8 mouse cellular contexts compared by ENCODE assay signal in genomic region chr17:45735382-45736310, GRCm38 (mm10). TPM values are rescaled to one million over a fixed set of nuclear protein-coding genes. Genes with fewer than 3 reads are reported as not detected.
A peak's percentile ranks its signal among the peaks of the same experiment; 100 is the strongest.
DNase-seq lines count a peak whose midpoint lies in the region; ATAC-seq and TF ChIP-seq lines count a peak whose summit lies in the region.

No protein-coding gene starts in this region.

- intact Hi-C loops in heart, postnatal 10 days (cut with DNase I), result loop anchor here (1.0 to 10.0 kb wide), 4 partner anchors 77 to 429 kb away; partner anchors contain the start of genes Gtpbp2 and Vegfa

- H3K9me3 ChIP-seq in ES-E14 (ENCODE audit: control insufficient read depth, insufficient read depth, low read depth, low read length), result no peaks in the 10 kb centered on the region
- no peaks in the 10 kb centered on the region for H3K9me3 ChIP-seq in forebrain, embryonic 14.5 days (replicated peaks; ENCODE audit: control insufficient read depth, low read length)
- H3K9me3 ChIP-seq in lung, postnatal 0 days (ENCODE audit: low read length), result no peaks in the 10 kb centered on the region

- H3K4me3 ChIP-seq in ES-E14 (ENCODE audit: insufficient read depth in 1 of 2, low read depth in 1 of 2, low read length in 2 of 2, poor library complexity in 1 of 2, severe bottlenecking in 1 of 2), result peak overlapping the region; percentile 58 to 76
- H3K4me3 ChIP-seq in forebrain, embryonic 14.5 days (ENCODE audit: low read depth, low read length), result peak overlapping the region; percentile 40
- peak overlapping the region; percentile 81 for H3K4me3 ChIP-seq in layer of hippocampus, adult 2 months
- H3K4me3 ChIP-seq in lung, postnatal 0 days (ENCODE audit: low read depth, low read length), result peak overlapping the region; percentile 57; the same call in 1 of the 2 replicates

- no peaks in the 10 kb centered on the region for H3K27me3 ChIP-seq in forebrain, embryonic 14.5 days (replicated peaks; ENCODE audit: control insufficient read depth, insufficient read depth, low read length)
- H3K27me3 ChIP-seq in lung, postnatal 0 days (replicated peaks; ENCODE audit: insufficient read depth, low read length), result 0 out of 2 replicates have a peak, but pooled peaks cover 3% of the 10 kb centered on the region

- in situ Hi-C loops in ES-E14 (cut with MboI; ENCODE audit: low sequenced_read_pairs in 2 of 2, unreplicated experiment in 2 of 2), result no loop called here

- H3K27ac ChIP-seq in ES-E14 (ENCODE audit: insufficient read depth, low read depth, low read length, poor library complexity, severe bottlenecking), result peak overlapping the region; percentile 75
- peak overlapping the region; percentile 79 for H3K27ac ChIP-seq in forebrain, embryonic 14.5 days (ENCODE audit: low read depth, low read length)
- peak overlapping the region; percentile 98 for H3K27ac ChIP-seq in layer of hippocampus, adult 2 months
- peak overlapping the region; percentile 68; the same call in 1 of the 2 replicates for H3K27ac ChIP-seq in lung, postnatal 0 days (ENCODE audit: low read length)

- H3K9ac ChIP-seq in ES-E14 (ENCODE audit: insufficient read depth, low read depth, low read length, poor library complexity, severe bottlenecking), result peak overlapping the region; percentile 88
- H3K9ac ChIP-seq in forebrain, embryonic 14.5 days (ENCODE audit: low read length), result peak overlapping the region; percentile 69
- H3K9ac ChIP-seq in lung, postnatal 0 days (replicated peaks; ENCODE audit: low read depth), result no peak overlapping the region

- TF ChIP-seq EP300 in lung, postnatal 0 days (IDR thresholded peaks at IDR 0.05), result no peak

- no peaks in the 10 kb centered on the region for H3K36me3 ChIP-seq in ES-E14 (ENCODE audit: control insufficient read depth, insufficient read depth, low read length, poor library complexity, severe bottlenecking)
- no peaks in the 10 kb centered on the region for H3K36me3 ChIP-seq in forebrain, embryonic 14.5 days (ENCODE audit: control insufficient read depth, insufficient read depth, low read length)
- H3K36me3 ChIP-seq in lung, postnatal 0 days (ENCODE audit: insufficient read depth, low read length), result no peaks in the 10 kb centered on the region

- ATAC-seq in cerebellum, adult (ENCODE audit: insufficient number of reproducible peaks, low FRiP score, low TSS enrichment), result 0 out of 2 replicates have a peak, but pooled peaks have one; percentile 32
- ATAC-seq in forebrain, embryonic 14.5 days, result peak; percentile 33
- ATAC-seq in lung, postnatal 0 days, result peak; percentile 37

- peak overlapping the region; percentile 55 for H3K4me2 ChIP-seq in forebrain, embryonic 14.5 days (ENCODE audit: low read length)
- H3K4me2 ChIP-seq in lung, postnatal 0 days (replicated peaks; ENCODE audit: low read depth, low read length), result peak overlapping the region; percentile 88

- H3K4me1 ChIP-seq in ES-E14 (ENCODE audit: control insufficient read depth in 2 of 2, insufficient read depth in 2 of 2, low read length in 2 of 2, poor library complexity in 1 of 2), result peaks cover 4 to 29% of the 10 kb centered on the region in 2 experiments; a peak in 3 of 4 replicates
- H3K4me1 ChIP-seq in forebrain, embryonic 14.5 days (ENCODE audit: control insufficient read depth, insufficient read depth, low read length), result peaks cover 35% of the 10 kb centered on the region
- peaks cover 19% of the 10 kb centered on the region; the same call in 1 of the 2 replicates for H3K4me1 ChIP-seq in lung, postnatal 0 days (ENCODE audit: insufficient read depth, low read depth, low read length)

- TF ChIP-seq CTCF in layer of hippocampus, adult 2 months (conservative IDR thresholded peaks at IDR 0.05), result peak; percentile 92
- peak; percentile 92 for TF ChIP-seq CTCF in lung, postnatal 0 days (IDR thresholded peaks at IDR 0.05)

- DNase-seq in ES-E14 (ENCODE audit: low read depth, low spot score), result peak; percentile 86
- DNase-seq in forebrain, embryonic 14.5 days (ENCODE audit: low spot score), result peak; percentile 91
- DNase-seq in heart, postnatal 10 days, result peak; percentile 91 to 94
- DNase-seq in layer of hippocampus, adult 2 months (ENCODE audit: low spot score in 2 of 2), result peak; percentile 84 to 86
- peak; percentile 90 for DNase-seq in lung, postnatal 0 days (ENCODE audit: low spot score)
- peak; percentile 81 for DNase-seq in ovary, postnatal 10 days (ENCODE audit: low spot score)
- DNase-seq in thymus, postnatal 0 days (ENCODE audit: low spot score), result peak; percentile 76

- WGBS in forebrain, embryonic 14.5 days, result 9% methylated on average over 10 of the region's 10 CpGs
- WGBS in lung, postnatal 0 days, result 5% methylated on average over 10 of the region's 10 CpGs

TF ChIP-seq in ES-E14, 5 proteins besides CTCF, POLR2A, EP300 and RAD21:
- TF ChIP-seq ZNF384 (IDR thresholded peaks at IDR 0.05; ENCODE audit: low read depth, low read length) (no peak), ZC3H11A (IDR thresholded peaks at IDR 0.05; ENCODE audit: borderline replicate concordance, low read depth, low read length) (no peak), HCFC1 (IDR thresholded peaks at IDR 0.05; ENCODE audit: borderline replicate concordance, insufficient read depth, low read length) (no peak), MAFK (IDR thresholded peaks at IDR 0.05; ENCODE audit: insufficient read depth, low read depth, low read length) (no peak), CHD2 (IDR thresholded peaks at IDR 0.05; ENCODE audit: low read depth, low read length) (no peak)

RNA-seq across cellular contexts. Expression of gene 1600014C23Rik, which starts 2.0 kb away (rescaled TPM):
- 0.58 TPM in 1 of 2 replicates, not detected in the other for total RNA-seq in ES-E14 (2012; rRNA removed)
- 0.38 TPM in 1 of 2 replicates, not detected in the other for polyA plus RNA-seq in forebrain, embryonic 14.5 days (2014; fragmentation: Nextera tagmentation; extraction: Ambion mirVana)
- not detected for total RNA-seq in heart, postnatal 10 days (2021)
- total RNA-seq in layer of hippocampus, adult 2 months (2021), result not detected
- polyA plus RNA-seq in lung, postnatal 0 days (2015; fragmentation: Nextera tagmentation; extraction: Ambion mirVana), result not detected in 2 replicates
- polyA plus RNA-seq in thymus, postnatal 0 days (2015; fragmentation: Nextera tagmentation; extraction: Ambion mirVana), result not detected in 2 replicates

RNA-seq across cellular contexts. Expression of gene Tmem63b, which starts 48.9 kb away (rescaled TPM):
- 89.1 and 139 TPM in 2 replicates for total RNA-seq in ES-E14 (2012; rRNA removed)
- polyA plus RNA-seq in forebrain, embryonic 14.5 days (2014; fragmentation: Nextera tagmentation; extraction: Ambion mirVana), result 70.9 and 81.1 TPM in 2 replicates
- 10 to 100 TPM; 81.4 to 86.9 TPM for total RNA-seq in heart, postnatal 10 days (2021)
- 100 to 1,000 TPM; 165 to 176 TPM for total RNA-seq in layer of hippocampus, adult 2 months (2021)
- polyA plus RNA-seq in lung, postnatal 0 days (2015; fragmentation: Nextera tagmentation; extraction: Ambion mirVana), result 78.5 and 88.2 TPM in 2 replicates
- 16.6 and 18.6 TPM in 2 replicates for polyA plus RNA-seq in thymus, postnatal 0 days (2015; fragmentation: Nextera tagmentation; extraction: Ambion mirVana)

RNA-seq across cellular contexts. Expression of gene Mrpl14, which starts 49.5 kb away (rescaled TPM):
- total RNA-seq in ES-E14 (2012; rRNA removed), result 39.2 and 48.2 TPM in 2 replicates
- polyA plus RNA-seq in forebrain, embryonic 14.5 days (2014; fragmentation: Nextera tagmentation; extraction: Ambion mirVana), result 119 and 151 TPM in 2 replicates
- total RNA-seq in heart, postnatal 10 days (2021), result 100 to 1,000 TPM in 1 of 2 experiments, 10 to 100 TPM in 1; 94.7 to 108 TPM
- total RNA-seq in layer of hippocampus, adult 2 months (2021), result 10 to 100 TPM; 34.8 to 43.5 TPM
- 224 and 234 TPM in 2 replicates for polyA plus RNA-seq in lung, postnatal 0 days (2015; fragmentation: Nextera tagmentation; extraction: Ambion mirVana)
- polyA plus RNA-seq in thymus, postnatal 0 days (2015; fragmentation: Nextera tagmentation; extraction: Ambion mirVana), result 174 and 197 TPM in 2 replicates

Comparison
In these comparisons a context has a peak if more than half of its experiments do, and no peak if none do; other contexts are left out.
1. Peak in every context shown above with its lines: DNase-seq, ATAC-seq, H3K4me3 ChIP-seq and H3K27ac ChIP-seq.